Mouse (Mus musculus) olfactory bulb, adult 2 months (tissue): ENCODE data around the gene Hacd3.

ENCODE experiments used
- CTCF ChIP-seq: fragments of 200-500 bp; IDR thresholded peaks from 2 replicates; pipeline ENCODE4 v1.5.1; 2012; ENCODE audit warnings: low read depth, mild to moderate bottlenecking, low read length, moderate library complexity; ENCODE audit not compliant: insufficient read depth
- POLR2A ChIP-seq: fragments of 200-500 bp; IDR thresholded peaks from 2 replicates; pipeline ENCODE4 v1.6.1; 2012; ENCODE audit warnings: mild to moderate bottlenecking, low read depth, low read length, moderate library complexity; ENCODE audit not compliant: insufficient read depth

GRCm38 (mm10) chr9:65036456-65036855 lies 15.0 kb upstream of the Hacd3 start:
- no peak for TF ChIP-seq POLR2A
- no peak for TF ChIP-seq CTCF
